Mouse (Mus musculus): ENCODE results near the gene Zfp654. TPM values are rescaled to one million over a fixed set of nuclear protein-coding genes. Genes with fewer than 3 reads are reported as not detected.
A peak's percentile ranks its signal among the peaks of the same experiment; 100 is the strongest.

Gene Zfp654
- total RNA-seq, 2 experiments from 2014 or later = 13.1 to 14.1 TPM

- no peak for DNase-seq (ENCODE audit: low spot score in 2 of 2)
Measured at GRCm38 (mm10) chr16:64856946-64857345, 5.5 kb upstream of the Zfp654 start.

- no peak for DNase-seq (ENCODE audit: low spot score in 2 of 2)
Measured at GRCm38 (mm10) chr16:64852891-64853290, 1.4 kb upstream of the Zfp654 start.

GRCm38 (mm10) chr16:64852441-64852871, 1.0 kb upstream of the Zfp654 start:
- DNase-seq (ENCODE audit: low spot score in 2 of 2) = peak; percentile 28 to 61

GRCm38 (mm10) chr16:64851085-64851562, 328 bp downstream of the Zfp654 start:
- no peak for DNase-seq (ENCODE audit: low spot score in 2 of 2)

- peak; percentile 46 to 47 for DNase-seq (ENCODE audit: low spot score in 2 of 2)
Measured at GRCm38 (mm10) chr16:64850287-64851084, 966 bp downstream of the Zfp654 start.

GRCm38 (mm10) chr16:64845947-64846346, 5.5 kb downstream of the Zfp654 start:
- no peak for DNase-seq (ENCODE audit: low spot score in 2 of 2)

- no peak for DNase-seq (ENCODE audit: low spot score in 2 of 2)
Measured at GRCm38 (mm10) chr16:64842374-64842729, 9.1 kb downstream of the Zfp654 start.

- DNase-seq (ENCODE audit: low spot score in 2 of 2) = no peak
Measured at GRCm38 (mm10) chr16:64841481-64842373, 9.7 kb downstream of the Zfp654 start.

- DNase-seq (ENCODE audit: low spot score in 2 of 2) = no peak
Measured at GRCm38 (mm10) chr16:64836709-64837108, 14.7 kb downstream of the Zfp654 start.

- DNase-seq (ENCODE audit: low spot score in 2 of 2) = no peak
Measured at GRCm38 (mm10) chr16:64835996-64836545, 15.4 kb downstream of the Zfp654 start.

GRCm38 (mm10) chr16:64830291-64830690, 21.2 kb downstream of the Zfp654 start:
- DNase-seq (ENCODE audit: low spot score in 2 of 2) = no peak

GRCm38 (mm10) chr16:64824474-64824873, 27.0 kb downstream of the Zfp654 start:
- no peak for DNase-seq (ENCODE audit: low spot score in 2 of 2)

- no peak for DNase-seq (ENCODE audit: low spot score in 2 of 2)
Measured at GRCm38 (mm10) chr16:64823890-64824289, 27.6 kb downstream of the Zfp654 start.

- no peak for DNase-seq (ENCODE audit: low spot score in 2 of 2)
Measured at GRCm38 (mm10) chr16:64817094-64817765, 34.2 kb downstream of the Zfp654 start.

- no peak for DNase-seq (ENCODE audit: low spot score in 2 of 2)
Measured at GRCm38 (mm10) chr16:64803041-64803440, 48.4 kb downstream of the Zfp654 start.

GRCm38 (mm10) chr16:64801638-64802037, 49.8 kb downstream of the Zfp654 start:
- no peak for DNase-seq (ENCODE audit: low spot score in 2 of 2)

GRCm38 (mm10) chr16:64800393-64800792, 51.1 kb downstream of the Zfp654 start:
- no peak for DNase-seq (ENCODE audit: low spot score in 2 of 2)

- DNase-seq (ENCODE audit: low spot score in 2 of 2) = no peak
Measured at GRCm38 (mm10) chr16:64794802-64795201, 56.6 kb downstream of the Zfp654 start.

- DNase-seq (ENCODE audit: low spot score in 2 of 2) = no peak
Measured at GRCm38 (mm10) chr16:64789706-64790105, 61.7 kb downstream of the Zfp654 start.

GRCm38 (mm10) chr16:64775516-64775915, 75.9 kb downstream of the Zfp654 start:
- no peak for DNase-seq (ENCODE audit: low spot score in 2 of 2)

GRCm38 (mm10) chr16:64771431-64771818, 80.0 kb downstream of the Zfp654 start:
- no peak for DNase-seq (ENCODE audit: low spot score in 2 of 2)
